Mouse (Mus musculus): ENCODE measurements around the gene Timm22. TPM values are rescaled to one million over a fixed set of nuclear protein-coding genes. Genes with fewer than 3 reads are reported as not detected.
A peak's percentile ranks its signal among the peaks of the same experiment; 100 is the strongest.

Timm22 gene
- polyA plus RNA-seq, 1 experiment from 2014 or later = 99.8 TPM

- Histone ChIP-seq H3K4me3 (ENCODE audit: low read length) (no peak overlapping the region), H3K4me1 (ENCODE audit: control insufficient read depth, insufficient read depth, low read depth, low read length) (peaks cover 11% of the 10 kb centered on the region), H3K27ac (ENCODE audit: low read depth, low read length) (peak overlapping the region; percentile 50), H3K9ac (ENCODE audit: low read depth, low read length) (no peak overlapping the region; the same call in 1 of the 2 replicates), H3K9me3 (ENCODE audit: control insufficient read depth, low read length) (no peaks in the 10 kb centered on the region), H3K4me2 (ENCODE audit: low read length) (no peak overlapping the region), H3K27me3 (replicated peaks; ENCODE audit: control insufficient read depth, insufficient read depth, low read length) (no peaks in the 10 kb centered on the region), H3K36me3 (ENCODE audit: control insufficient read depth, insufficient read depth, low read length) (peaks cover 58% of the 10 kb centered on the region)
- 62% methylated on average over 4 of the region's 4 CpGs for WGBS
- ATAC-seq = no peak
These were observed 12.4 kb downstream of the Timm22 start for GRCm38 (mm10) chr11:76419179-76419578.

GRCm38 (mm10) chr11:76420896-76421295 is 14.1 kb downstream of the Timm22 start:
- Histone ChIP-seq H3K4me3 (ENCODE audit: low read length) (no peak overlapping the region), H3K36me3 (ENCODE audit: control insufficient read depth, insufficient read depth, low read length) (peaks cover 48% of the 10 kb centered on the region), H3K9ac (ENCODE audit: low read depth, low read length) (no peak overlapping the region), H3K4me1 (ENCODE audit: control insufficient read depth, insufficient read depth, low read depth, low read length) (peaks cover 11% of the 10 kb centered on the region), H3K27ac (ENCODE audit: low read depth, low read length) (no peak overlapping the region), H3K27me3 (replicated peaks; ENCODE audit: control insufficient read depth, insufficient read depth, low read length) (no peaks in the 10 kb centered on the region), H3K4me2 (ENCODE audit: low read length) (no peak overlapping the region), H3K9me3 (ENCODE audit: control insufficient read depth, low read length) (no peaks in the 10 kb centered on the region)
- WGBS = 62% methylated on average over 4 of the region's 4 CpGs
- no peak for ATAC-seq

GRCm38 (mm10) chr11:76425749-76426148 is 19.0 kb downstream of the Timm22 start:
- no peak for ATAC-seq
- peaks cover 18% of the 10 kb centered on the region for H3K36me3 ChIP-seq (ENCODE audit: control insufficient read depth, insufficient read depth, low read length)
- 87% methylated on average over 6 of the region's 6 CpGs for WGBS

GRCm38 (mm10) chr11:76427781-76428180 is 21.0 kb downstream of the Timm22 start:
- Histone ChIP-seq H3K4me3 (ENCODE audit: low read length) (no peak overlapping the region), H3K9me3 (ENCODE audit: control insufficient read depth, low read length) (no peaks in the 10 kb centered on the region), H3K27ac (ENCODE audit: low read depth, low read length) (no peak overlapping the region; the same call in 1 of the 2 replicates), H3K4me1 (ENCODE audit: control insufficient read depth, insufficient read depth, low read depth, low read length) (peaks cover 15% of the 10 kb centered on the region), H3K4me2 (ENCODE audit: low read length) (no peak overlapping the region), H3K36me3 (ENCODE audit: control insufficient read depth, insufficient read depth, low read length) (peaks cover 5% of the 10 kb centered on the region; the same call in 1 of the 2 replicates), H3K9ac (ENCODE audit: low read depth, low read length) (no peak overlapping the region), H3K27me3 (replicated peaks; ENCODE audit: control insufficient read depth, insufficient read depth, low read length) (no peaks in the 10 kb centered on the region)
- WGBS = 70% methylated on average over 3 of the region's 3 CpGs
- ATAC-seq = no peak

More at GRCm38 (mm10) chr11:76425749-76426148, 19.0 kb downstream of the Timm22 start:
- no peaks in the 10 kb centered on the region for H3K9me3 ChIP-seq (ENCODE audit: control insufficient read depth, low read length)
- no peaks in the 10 kb centered on the region for H3K27me3 ChIP-seq (replicated peaks; ENCODE audit: control insufficient read depth, insufficient read depth, low read length)
- H3K4me3 ChIP-seq (ENCODE audit: low read length) = no peak overlapping the region
- H3K4me1 ChIP-seq (ENCODE audit: control insufficient read depth, insufficient read depth, low read depth, low read length) = peaks cover 15% of the 10 kb centered on the region
- H3K4me2 ChIP-seq (ENCODE audit: low read length) = no peak overlapping the region
- H3K27ac ChIP-seq (ENCODE audit: low read depth, low read length) = no peak overlapping the region
- H3K9ac ChIP-seq (ENCODE audit: low read depth, low read length) = no peak overlapping the region

- no peak overlapping the region for H3K4me3 ChIP-seq (ENCODE audit: low read length)
- no peak overlapping the region for H3K9ac ChIP-seq (ENCODE audit: low read depth, low read length)
- peaks cover 15% of the 10 kb centered on the region for H3K4me1 ChIP-seq (ENCODE audit: control insufficient read depth, insufficient read depth, low read depth, low read length)
- no peaks in the 10 kb centered on the region for H3K27me3 ChIP-seq (replicated peaks; ENCODE audit: control insufficient read depth, insufficient read depth, low read length)
- H3K4me2 ChIP-seq (ENCODE audit: low read length) = no peak overlapping the region
- H3K36me3 ChIP-seq (ENCODE audit: control insufficient read depth, insufficient read depth, low read length) = peaks cover 11% of the 10 kb centered on the region
- no peak for ATAC-seq
- H3K27ac ChIP-seq (ENCODE audit: low read depth, low read length) = peak overlapping the region; percentile 7
- WGBS = 80% methylated on average over 4 of the region's 4 CpGs
- H3K9me3 ChIP-seq (ENCODE audit: control insufficient read depth, low read length) = no peaks in the 10 kb centered on the region
These were observed 22.3 kb downstream of the Timm22 start for GRCm38 (mm10) chr11:76429046-76429445.

- peak; percentile 56; the same call in 1 of the 2 replicates for ATAC-seq
- peak overlapping the region; percentile 7 for H3K27ac ChIP-seq (ENCODE audit: low read depth, low read length)
- WGBS = 53% methylated on average over 7 of the region's 7 CpGs
- no peak overlapping the region for H3K9ac ChIP-seq (ENCODE audit: low read depth, low read length)
- H3K4me2 ChIP-seq (ENCODE audit: low read length) = no peak overlapping the region
- H3K27me3 ChIP-seq (replicated peaks; ENCODE audit: control insufficient read depth, insufficient read depth, low read length) = no peaks in the 10 kb centered on the region
- H3K4me3 ChIP-seq (ENCODE audit: low read length) = no peak overlapping the region
- H3K4me1 ChIP-seq (ENCODE audit: control insufficient read depth, insufficient read depth, low read depth, low read length) = peaks cover 15% of the 10 kb centered on the region
- peaks cover 9% of the 10 kb centered on the region for H3K36me3 ChIP-seq (ENCODE audit: control insufficient read depth, insufficient read depth, low read length)
- H3K9me3 ChIP-seq (ENCODE audit: control insufficient read depth, low read length) = no peaks in the 10 kb centered on the region
These were observed 22.8 kb downstream of the Timm22 start for GRCm38 (mm10) chr11:76429556-76429955.

GRCm38 (mm10) chr11:76429966-76430631 is 23.3 kb downstream of the Timm22 start:
- 74% methylated on average over 6 of the region's 6 CpGs for WGBS
- ATAC-seq = no peak
- no peak overlapping the region for H3K9ac ChIP-seq (ENCODE audit: low read depth, low read length)

GRCm38 (mm10) chr11:76436009-76436408 is 29.3 kb downstream of the Timm22 start:
- peak overlapping the region; percentile 33 for H3K4me2 ChIP-seq (ENCODE audit: low read length)
- H3K27me3 ChIP-seq (replicated peaks; ENCODE audit: control insufficient read depth, insufficient read depth, low read length) = no peaks in the 10 kb centered on the region
- WGBS = 57% methylated on average over 5 of the region's 5 CpGs
- ATAC-seq = peak; percentile 53
- no peaks in the 10 kb centered on the region for H3K9me3 ChIP-seq (ENCODE audit: control insufficient read depth, low read length)
- no peak overlapping the region for H3K4me3 ChIP-seq (ENCODE audit: low read length)
- H3K36me3 ChIP-seq (ENCODE audit: control insufficient read depth, insufficient read depth, low read length) = peaks cover 9% of the 10 kb centered on the region
- H3K27ac ChIP-seq (ENCODE audit: low read depth, low read length) = peak overlapping the region; percentile 45; the same call in 1 of the 2 replicates
- peak overlapping the region; percentile 20; the same call in 1 of the 2 replicates for H3K9ac ChIP-seq (ENCODE audit: low read depth, low read length)
- peaks cover 43% of the 10 kb centered on the region for H3K4me1 ChIP-seq (ENCODE audit: control insufficient read depth, insufficient read depth, low read depth, low read length)

More at GRCm38 (mm10) chr11:76429966-76430631, 23.3 kb downstream of the Timm22 start:
- no peaks in the 10 kb centered on the region for H3K9me3 ChIP-seq (ENCODE audit: control insufficient read depth, low read length)
- H3K27ac ChIP-seq (ENCODE audit: low read depth, low read length) = peak overlapping the region; percentile 7
- H3K36me3 ChIP-seq (ENCODE audit: control insufficient read depth, insufficient read depth, low read length) = peaks cover 9% of the 10 kb centered on the region
- H3K27me3 ChIP-seq (replicated peaks; ENCODE audit: control insufficient read depth, insufficient read depth, low read length) = no peaks in the 10 kb centered on the region
- H3K4me1 ChIP-seq (ENCODE audit: control insufficient read depth, insufficient read depth, low read depth, low read length) = peaks cover 19% of the 10 kb centered on the region
- H3K4me3 ChIP-seq (ENCODE audit: low read length) = no peak overlapping the region
- no peak overlapping the region for H3K4me2 ChIP-seq (ENCODE audit: low read length)

- Histone ChIP-seq H3K27me3 (replicated peaks; ENCODE audit: control insufficient read depth, insufficient read depth, low read length) (no peaks in the 10 kb centered on the region), H3K4me1 (ENCODE audit: control insufficient read depth, insufficient read depth, low read depth, low read length) (peaks cover 43% of the 10 kb centered on the region), H3K9ac (ENCODE audit: low read depth, low read length) (peak overlapping the region; percentile 48), H3K9me3 (ENCODE audit: control insufficient read depth, low read length) (no peaks in the 10 kb centered on the region), H3K36me3 (ENCODE audit: control insufficient read depth, insufficient read depth, low read length) (peaks cover 9% of the 10 kb centered on the region), H3K27ac (ENCODE audit: low read depth, low read length) (peak overlapping the region; percentile 69), H3K4me3 (ENCODE audit: low read length) (peak overlapping the region; percentile 31), H3K4me2 (ENCODE audit: low read length) (peak overlapping the region; percentile 49)
- peak; percentile 61 for ATAC-seq
- 7% methylated on average over 28 of the region's 28 CpGs for WGBS
These were observed 30.2 kb downstream of the Timm22 start for GRCm38 (mm10) chr11:76436864-76437437.
